Mouse (Mus musculus) midbrain, embryonic 14.5 days (tissue): ENCODE results near the gene Gm20388. TPM values are rescaled to one million over a fixed set of nuclear protein-coding genes. Genes with fewer than 3 reads are reported as not detected.

Experiments used
- ATAC-seq: fragments of 200-750 bp; cut with Nextera tagmentation; 2 replicates; pipeline ENCODE4 v1.8.0; 2017; ENCODE audit warnings: moderate number of reproducible peaks, moderate library complexity; ENCODE audit not compliant: low FRiP score, low TSS enrichment
- DNase-seq: peaks from one replicate; pipeline ENCODE4 v3.0.0-alpha.2; 2015
- H3K27ac ChIP-seq: fragments of 300-500 bp; sonication (generic); replicated peaks from 2 replicates; pipeline ENCODE4 v1.5.1; 2014; ENCODE audit warnings: mild to moderate bottlenecking, low read depth, low read length, moderate library complexity
- H3K27me3 ChIP-seq: fragments of 300-500 bp; sonication (generic); 2 replicates; pipeline ENCODE4 v1.6.1; 2014; ENCODE audit warnings: low read length, control low read depth, mixed read lengths; ENCODE audit not compliant: control insufficient read depth, insufficient read depth
- H3K36me3 ChIP-seq: fragments of 300-500 bp; sonication (generic); 2 replicates; pipeline ENCODE4 v1.6.1; 2014; ENCODE audit warnings: low read length, control low read depth; ENCODE audit not compliant: control insufficient read depth, insufficient read depth
- H3K4me1 ChIP-seq: fragments of 300-500 bp; sonication (generic); 2 replicates; pipeline ENCODE4 v1.6.1; 2014; ENCODE audit warnings: mild to moderate bottlenecking, antibody characterized with exemption, low read length, control low read depth; ENCODE audit not compliant: control insufficient read depth, insufficient read depth
- H3K4me2 ChIP-seq: fragments of 300-500 bp; sonication (generic); 2 replicates; pipeline ENCODE4 v1.6.1; 2014; ENCODE audit warnings: mild to moderate bottlenecking, low read length, moderate library complexity
- H3K4me3 ChIP-seq: fragments of 300-500 bp; sonication (generic); replicated peaks from 2 replicates; pipeline ENCODE4 v1.5.1; 2014; ENCODE audit warnings: low read depth, low read length
- H3K9ac ChIP-seq: fragments of 300-500 bp; sonication (generic); replicated peaks from 2 replicates; pipeline ENCODE4 v1.6.1; 2014; ENCODE audit warnings: mild to moderate bottlenecking, low read length, moderate library complexity
- H3K9me3 ChIP-seq: fragments of 300-500 bp; sonication (generic); 2 replicates; pipeline ENCODE4 v1.6.1; 2016; ENCODE audit warnings: low read length, control low read depth, mixed read lengths; ENCODE audit not compliant: control insufficient read depth
- WGBS: fragments of 180-500 bp; shearing (Covaris S2); extraction: QIAGEN DNeasy Blood & Tissue Kit; methylation state at CpG from one replicate; pipeline ENCODE4 v1.1.7; 2014; 5-methylcytosine and 5-hydroxymethylcytosine counted together
- polyA plus RNA-seq: library from polyadenylated mRNA; unstranded; fragments of >200 nt; fragmentation: Nextera tagmentation; extraction: Ambion mirVana; gene quantifications from 2 replicates; pipeline ENCODE4 v1.2.1, GENCODE M21; 2014

Gene Gm20388
- polyA plus RNA-seq, 1 experiment from 2014 or later, result 4.1 TPM

DNA sequence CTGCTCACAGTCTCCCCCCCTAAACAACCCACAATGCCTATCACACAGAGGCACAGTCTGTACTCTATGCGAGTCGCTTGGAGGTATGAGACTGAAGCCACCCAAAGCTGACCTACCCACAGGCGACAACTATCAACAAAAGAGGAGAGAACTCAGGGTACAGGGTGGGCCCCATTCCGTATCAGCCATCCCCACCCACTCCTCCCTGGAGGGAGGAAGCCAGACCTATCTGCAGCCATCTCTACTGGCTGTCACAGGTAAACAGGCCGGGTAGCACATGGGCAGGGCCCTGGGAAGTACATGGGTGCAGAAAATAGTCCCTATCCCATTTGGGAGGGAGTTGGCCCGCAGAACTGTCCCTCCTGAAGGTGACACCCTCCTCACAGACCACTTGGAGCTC is 2614.4 kb downstream of the Gm20388 start:
- Histone ChIP-seq H3K4me1 (peaks cover 17% of the 10 kb centered on the region), H3K27me3 (no peaks in the 10 kb centered on the region), H3K4me2 (no peak overlapping the region), H3K36me3 (no peaks in the 10 kb centered on the region), H3K27ac (no peak overlapping the region), H3K4me3 (no peak overlapping the region), H3K9me3 (no peaks in the 10 kb centered on the region), H3K9ac (no peak overlapping the region)
- WGBS, result 78% methylated on average over 6 of the region's 6 CpGs
- DNase-seq (no peak), ATAC-seq (no peak)

DNA sequence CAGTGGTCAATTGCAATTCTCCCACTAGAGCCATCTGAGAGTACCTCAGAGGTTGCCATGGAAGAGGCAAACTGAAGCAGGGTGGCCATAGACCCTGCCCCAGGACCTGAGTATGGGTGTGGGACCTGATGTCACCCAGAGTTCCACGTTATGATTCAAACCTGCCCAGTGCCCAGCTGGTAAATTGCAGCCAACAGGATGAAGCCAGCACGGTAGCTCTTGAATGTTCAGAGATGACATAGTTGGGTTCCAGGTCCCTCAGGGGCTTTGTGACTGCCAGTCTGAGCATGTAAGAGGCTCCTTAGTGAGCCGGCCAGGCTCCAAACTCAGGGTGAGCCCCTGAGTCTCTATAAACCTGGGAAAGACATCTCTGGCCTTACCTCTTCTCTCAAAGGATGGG is 2615.4 kb downstream of the Gm20388 start:
- Histone ChIP-seq H3K27ac (no peak overlapping the region), H3K4me3 (no peak overlapping the region), H3K4me2 (no peak overlapping the region), H3K9me3 (no peaks in the 10 kb centered on the region), H3K27me3 (no peaks in the 10 kb centered on the region), H3K9ac (no peak overlapping the region), H3K36me3 (no peaks in the 10 kb centered on the region), H3K4me1 (peaks cover 17% of the 10 kb centered on the region)
- DNase-seq (no peak), ATAC-seq (no peak)
- WGBS, result 75% methylated on average over 3 of the region's 3 CpGs

DNA sequence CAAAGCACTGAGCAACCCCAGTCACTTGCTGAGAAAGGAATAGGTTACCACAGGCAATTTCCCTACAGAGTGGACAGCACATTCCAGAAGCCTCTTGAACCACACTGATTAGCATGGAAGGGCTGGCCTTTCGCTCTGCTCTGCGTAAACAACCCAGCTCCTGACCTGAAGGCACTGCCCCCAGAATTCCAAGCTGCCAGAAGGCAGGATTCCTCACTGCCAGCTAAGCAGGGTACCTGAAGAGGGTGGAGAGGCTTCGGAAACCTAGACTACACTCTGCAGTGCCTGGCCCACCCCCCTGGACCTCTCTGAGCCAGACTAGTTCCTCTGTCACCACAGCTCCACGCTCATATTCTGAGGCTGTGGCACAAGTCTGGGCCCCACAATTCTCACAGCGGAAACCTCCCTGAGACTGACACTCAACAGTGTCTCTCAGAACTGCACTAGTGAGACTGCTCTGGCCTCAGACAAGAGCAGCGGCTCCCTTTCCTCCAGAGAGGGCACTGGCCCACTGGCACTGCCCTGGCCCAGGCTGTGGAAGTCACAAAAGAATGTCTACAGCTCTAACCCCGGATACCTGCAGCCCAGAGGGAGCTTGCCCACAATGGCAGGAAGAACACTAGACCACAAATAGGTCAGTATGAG is 2616.0 kb downstream of the Gm20388 start:
- 77% methylated on average over 7 of the region's 7 CpGs for WGBS
- H3K4me3 ChIP-seq, result no peak overlapping the region
- H3K9ac ChIP-seq, result no peak overlapping the region
- DNase-seq, result no peak
- H3K27me3 ChIP-seq, result no peaks in the 10 kb centered on the region
- no peak overlapping the region for H3K27ac ChIP-seq
- peaks cover 17% of the 10 kb centered on the region for H3K4me1 ChIP-seq
- no peaks in the 10 kb centered on the region for H3K9me3 ChIP-seq
- no peak overlapping the region for H3K4me2 ChIP-seq
- ATAC-seq, result no peak
- no peaks in the 10 kb centered on the region for H3K36me3 ChIP-seq

DNA sequence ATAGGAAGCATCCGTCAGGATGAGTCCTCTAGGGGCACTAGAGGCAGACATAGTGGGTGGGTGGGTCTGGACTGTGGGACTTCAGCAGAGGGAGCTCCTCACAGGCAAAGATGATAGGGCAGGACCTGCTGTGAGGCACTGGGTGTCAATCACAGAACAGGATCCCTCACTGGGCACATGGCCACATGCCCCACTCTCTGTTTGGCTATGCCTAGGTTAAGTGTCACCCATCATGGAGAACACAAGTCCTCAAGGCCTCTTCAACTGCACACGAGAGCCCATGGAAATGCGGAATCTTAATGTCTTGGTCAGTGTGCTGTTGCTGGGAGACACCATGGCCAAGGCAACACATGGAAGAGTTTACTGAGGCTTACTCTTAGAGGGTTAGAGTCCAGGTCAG is 2617.3 kb downstream of the Gm20388 start:
- DNase-seq, result no peak
- no peak overlapping the region for H3K4me2 ChIP-seq
- H3K9ac ChIP-seq, result no peak overlapping the region
- no peaks in the 10 kb centered on the region for H3K36me3 ChIP-seq
- no peaks in the 10 kb centered on the region for H3K9me3 ChIP-seq
- H3K27ac ChIP-seq, result no peak overlapping the region
- peaks cover 17% of the 10 kb centered on the region for H3K4me1 ChIP-seq
- no peak overlapping the region for H3K4me3 ChIP-seq
- no peak for ATAC-seq
- WGBS, result 92% methylated on average over 3 of the region's 3 CpGs
- no peaks in the 10 kb centered on the region for H3K27me3 ChIP-seq

DNA sequence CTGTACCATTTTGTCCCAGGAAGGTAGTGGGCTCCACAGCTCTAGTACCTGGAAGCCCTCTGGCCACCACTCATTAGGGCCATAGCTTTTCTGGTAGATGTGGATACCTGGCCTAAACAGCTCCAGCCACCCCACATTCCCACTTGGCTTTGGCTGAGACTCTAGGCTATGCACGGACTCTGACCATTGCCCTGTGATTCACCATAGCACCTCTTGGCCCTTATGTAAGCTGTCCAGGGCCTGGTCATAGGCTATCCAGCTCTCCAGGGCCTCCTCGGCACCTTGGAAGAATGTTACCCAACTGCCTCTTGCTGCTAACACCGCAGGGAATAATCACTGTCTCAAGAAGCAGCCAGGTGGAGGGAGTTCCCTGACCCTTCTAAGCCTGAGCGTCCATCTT is 2618.5 kb downstream of the Gm20388 start:
- H3K4me1 ChIP-seq, result peaks cover 4% of the 10 kb centered on the region
- H3K27me3 ChIP-seq, result no peaks in the 10 kb centered on the region
- no peak overlapping the region for H3K4me2 ChIP-seq
- ATAC-seq (no peak), DNase-seq (no peak)
- H3K27ac ChIP-seq, result no peak overlapping the region
- WGBS, result 89% methylated on average over 4 of the region's 4 CpGs
- H3K9me3 ChIP-seq, result no peaks in the 10 kb centered on the region
- H3K36me3 ChIP-seq, result no peaks in the 10 kb centered on the region
- no peak overlapping the region for H3K4me3 ChIP-seq
- H3K9ac ChIP-seq, result no peak overlapping the region

DNA sequence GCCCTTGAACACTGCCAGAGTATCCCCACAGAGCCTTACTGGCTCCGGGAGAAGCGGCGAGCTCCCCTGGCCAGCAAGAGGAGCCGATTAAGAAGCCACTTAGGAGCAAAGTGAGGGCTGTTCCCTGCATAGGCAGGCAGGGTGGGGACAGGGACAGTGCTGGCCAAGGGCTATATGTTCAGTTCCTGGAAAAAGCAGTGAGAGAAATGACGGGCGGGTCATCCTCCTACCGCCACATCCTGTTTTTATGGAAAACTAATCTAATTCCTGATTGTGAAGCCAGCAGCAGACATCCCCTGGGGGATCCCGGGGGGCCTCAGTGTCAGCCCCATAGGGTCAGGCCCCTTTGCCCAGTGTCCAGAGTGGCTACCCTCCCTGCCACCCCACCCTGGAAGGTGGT is 2620.7 kb downstream of the Gm20388 start:
- Histone ChIP-seq H3K4me2 (no peak overlapping the region), H3K27me3 (no peaks in the 10 kb centered on the region), H3K9me3 (no peaks in the 10 kb centered on the region), H3K4me3 (no peak overlapping the region), H3K9ac (no peak overlapping the region), H3K36me3 (no peaks in the 10 kb centered on the region), H3K4me1 (no peaks in the 10 kb centered on the region), H3K27ac (no peak overlapping the region)
- no peak for ATAC-seq
- DNase-seq, result no peak
- 85% methylated on average over 8 of the region's 8 CpGs for WGBS

DNA sequence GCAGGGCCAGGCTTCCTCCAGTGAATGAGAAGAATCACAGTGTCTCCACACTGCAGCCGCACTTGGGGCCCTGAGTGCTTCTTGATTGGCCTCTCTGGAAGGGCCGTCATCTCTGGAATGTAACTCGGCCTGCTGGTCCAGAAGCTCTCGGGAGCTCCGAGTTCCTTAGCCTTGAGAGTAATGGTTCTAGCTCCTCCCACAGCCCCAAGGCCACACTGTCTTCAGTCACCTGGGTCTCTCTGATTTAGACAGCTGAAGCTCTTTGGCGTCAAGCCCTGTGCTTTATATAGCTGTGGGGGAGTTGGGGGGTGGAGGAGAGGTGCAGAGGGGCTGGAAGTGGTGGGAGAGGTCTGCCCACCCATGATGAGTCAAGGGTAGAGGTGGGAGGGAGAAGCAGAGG is 2626.4 kb downstream of the Gm20388 start:
- no peaks in the 10 kb centered on the region for H3K4me1 ChIP-seq
- no peak overlapping the region for H3K4me3 ChIP-seq
- ATAC-seq (no peak), DNase-seq (no peak)
- 79% methylated on average over 6 of the region's 6 CpGs for WGBS
- no peak overlapping the region for H3K9ac ChIP-seq
- no peaks in the 10 kb centered on the region for H3K9me3 ChIP-seq
- no peaks in the 10 kb centered on the region for H3K27me3 ChIP-seq
- H3K4me2 ChIP-seq, result no peak overlapping the region
- H3K36me3 ChIP-seq, result no peaks in the 10 kb centered on the region
- no peak overlapping the region for H3K27ac ChIP-seq

DNA sequence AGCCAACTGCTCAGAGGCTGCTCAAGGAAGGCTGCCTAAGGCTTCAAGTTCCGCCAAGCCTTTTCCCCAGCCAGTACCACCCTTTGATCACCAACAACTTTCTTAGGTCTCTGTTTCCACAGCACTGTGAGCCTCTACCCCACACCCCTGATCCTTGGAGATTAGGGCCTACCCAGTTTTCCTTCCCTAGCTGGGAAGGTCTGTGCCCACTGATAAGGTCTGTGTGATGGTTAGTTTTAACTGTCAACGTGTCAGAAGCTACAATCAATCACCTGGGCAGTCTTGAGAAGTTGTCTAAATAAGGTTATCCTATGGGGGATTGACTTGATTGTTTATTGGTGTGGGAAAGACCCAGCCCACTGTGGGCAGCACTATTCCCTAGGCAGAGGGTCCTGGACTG is 2627.2 kb downstream of the Gm20388 start:
- Histone ChIP-seq H3K4me3 (no peak overlapping the region), H3K4me1 (no peaks in the 10 kb centered on the region), H3K27me3 (no peaks in the 10 kb centered on the region), H3K27ac (no peak overlapping the region), H3K9ac (no peak overlapping the region), H3K36me3 (no peaks in the 10 kb centered on the region), H3K9me3 (no peaks in the 10 kb centered on the region), H3K4me2 (no peak overlapping the region)
- 92% methylated on average over 2 of the region's 2 CpGs for WGBS
- ATAC-seq (no peak), DNase-seq (no peak)

DNA sequence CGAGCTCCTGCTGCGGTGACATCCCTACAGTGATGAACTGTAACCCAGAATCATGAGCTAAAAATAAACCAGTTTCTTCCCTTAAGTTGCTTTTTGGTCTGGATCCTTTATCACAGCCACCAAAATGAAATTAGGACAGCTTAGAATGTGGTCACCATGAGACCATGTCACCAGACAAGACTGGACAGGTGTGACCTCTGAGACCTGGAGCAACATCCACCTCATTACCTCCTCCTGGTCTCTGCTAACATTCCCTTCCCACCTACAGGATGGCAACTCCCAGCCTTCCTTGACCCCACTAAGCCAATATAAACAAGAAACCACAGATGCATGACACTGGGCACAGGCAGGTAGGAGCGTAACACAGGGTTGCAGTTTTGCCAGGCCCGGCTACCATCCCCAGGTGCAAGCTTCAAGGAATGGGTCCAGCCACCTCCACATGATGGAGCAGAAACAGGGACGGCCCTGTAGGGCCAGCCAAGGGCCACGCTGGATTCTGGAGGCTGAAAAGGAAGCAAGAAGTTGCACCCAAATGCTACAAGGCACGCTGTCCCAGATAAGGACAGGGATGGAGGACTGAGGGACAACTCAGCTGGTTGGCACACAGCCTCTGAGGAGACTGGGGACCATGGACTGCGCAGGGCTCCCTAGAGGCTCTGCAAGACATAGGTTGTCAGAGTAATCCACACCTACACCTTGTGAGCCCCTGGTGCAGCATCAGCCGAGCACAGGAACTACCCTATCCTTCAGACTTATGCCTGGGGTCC is 2627.9 kb downstream of the Gm20388 start:
- ATAC-seq (no peak), DNase-seq (no peak)
- Histone ChIP-seq H3K9ac (no peak overlapping the region), H3K4me3 (no peak overlapping the region), H3K36me3 (no peaks in the 10 kb centered on the region), H3K27ac (no peak overlapping the region), H3K9me3 (no peaks in the 10 kb centered on the region), H3K4me1 (no peaks in the 10 kb centered on the region), H3K27me3 (no peaks in the 10 kb centered on the region), H3K4me2 (no peak overlapping the region)
- 90% methylated on average over 9 of the region's 9 CpGs for WGBS
